Comparison of ENCODE assay signal across 9 mouse cellular contexts in the genomic region with DNA sequence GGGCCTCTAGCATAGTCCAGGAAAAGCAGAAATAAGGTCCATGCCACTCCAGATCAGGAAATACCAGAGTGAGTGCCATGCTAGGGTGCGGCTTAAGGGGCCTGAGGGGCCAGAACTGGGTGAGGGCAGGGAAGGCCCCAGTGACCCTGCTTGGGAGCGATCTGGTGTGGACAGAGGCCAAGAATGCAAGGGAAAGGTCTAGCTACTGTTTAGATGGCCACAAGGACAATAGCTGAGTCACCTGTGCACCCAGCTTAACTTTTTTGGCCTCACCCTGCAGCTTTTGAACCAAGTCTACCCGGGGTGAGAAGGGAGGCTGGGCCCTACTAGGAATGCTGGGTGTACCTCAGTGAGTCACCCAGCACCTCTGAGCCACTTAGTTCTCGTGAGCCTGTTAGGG. TPM values are rescaled to one million over a fixed set of nuclear protein-coding genes. Genes with fewer than 3 reads are reported as not detected.
DNase-seq lines count a peak whose midpoint lies in the region; ATAC-seq and TF ChIP-seq lines count a peak whose summit lies in the region.
"Had no signal": no experiment of that assay in that cellular context is flagged by ENCODE, and none has a peak within 500 bp of the region (broad histone marks: within the 10 kb centered on the region; RNA-seq: fewer than 3 reads in every experiment).

No protein-coding gene starts in this region.

- H3K36me3 ChIP-seq in embryonic facial prominence, embryonic 11.5 days (replicated peaks; ENCODE audit: control insufficient read depth, insufficient read depth, low read depth, low read length) = no peaks in the 10 kb centered on the region
- 0 out of 2 replicates have a peak, but pooled peaks cover 3% of the 10 kb centered on the region for H3K36me3 ChIP-seq in lung, embryonic 16.5 days (ENCODE audit: control insufficient read depth, insufficient read depth, low read length)

- 71% methylated on average over 4 of the region's 4 CpGs for WGBS in embryonic facial prominence, embryonic 11.5 days
- WGBS in lung, embryonic 16.5 days = 47% methylated on average over 4 of the region's 4 CpGs

- intact Hi-C loops in gastrocnemius, adult 2 months (cut with DNase I) = loop anchor here (5.0 kb wide), 1 partner anchor 72 kb away; the partner anchor contains the start of gene Lrrc2

- H3K27me3 ChIP-seq in embryonic facial prominence, embryonic 11.5 days (ENCODE audit: control insufficient read depth, insufficient read depth, low read length) = peaks cover 23% of the 10 kb centered on the region
- H3K27me3 ChIP-seq in lung, embryonic 16.5 days (ENCODE audit: control insufficient read depth, insufficient read depth, low read depth, low read length) = no peaks in the 10 kb centered on the region

- ATAC-seq in embryonic facial prominence, embryonic 11.5 days (replicated peaks; ENCODE audit: insufficient number of reproducible peaks, low FRiP score, low TSS enrichment, low read depth) = no peak
- peak; percentile 64 for ATAC-seq in lung, embryonic 16.5 days (ENCODE audit: low read depth)

- peak overlapping the region; percentile 72 for H3K4me2 ChIP-seq in embryonic facial prominence, embryonic 11.5 days (ENCODE audit: low read depth, low read length)
- peak overlapping the region; percentile 93 for H3K4me2 ChIP-seq in lung, embryonic 16.5 days (ENCODE audit: low read depth, low read length)

- no peak for TF ChIP-seq CTCF in gastrocnemius, adult 2 months (IDR thresholded peaks at IDR 0.05)

- peak overlapping the region; percentile 73 for H3K4me3 ChIP-seq in gastrocnemius, adult 2 months
- H3K4me3 ChIP-seq in embryonic facial prominence, embryonic 11.5 days (ENCODE audit: low read depth, low read length) = peak overlapping the region; percentile 49
- H3K4me3 ChIP-seq in lung, embryonic 16.5 days (ENCODE audit: low read length) = peak overlapping the region; percentile 70

- H3K9me3 ChIP-seq in embryonic facial prominence, embryonic 11.5 days (replicated peaks; ENCODE audit: control insufficient read depth, low read length) = no peaks in the 10 kb centered on the region
- H3K9me3 ChIP-seq in lung, embryonic 16.5 days (ENCODE audit: control insufficient read depth, low read length) = no peaks in the 10 kb centered on the region

- no peak for DNase-seq in gastrocnemius, adult 2 months
- DNase-seq in gastrocnemius, postnatal 10 days = no peak
- no peak for DNase-seq in embryonic facial prominence, embryonic 11.5 days (ENCODE audit: low spot score)
- peak; percentile 55 for DNase-seq in kidney, adult 18-20 months
- DNase-seq in urinary bladder, postnatal 14 days (ENCODE audit: low spot score) = peak; percentile 72
- DNase-seq in spleen, postnatal 36 days (ENCODE audit: low spot score in 2 of 2) = no peak
- DNase-seq in left cerebral cortex, adult 11 months (ENCODE audit: low spot score) = no peak

- peak overlapping the region; percentile 91 for H3K27ac ChIP-seq in gastrocnemius, adult 2 months
- no peak overlapping the region for H3K27ac ChIP-seq in embryonic facial prominence, embryonic 11.5 days (replicated peaks; ENCODE audit: low read depth, low read length)
- peak overlapping the region; percentile 89 for H3K27ac ChIP-seq in lung, embryonic 16.5 days (ENCODE audit: low read length)

- no peaks in the 10 kb centered on the region for H3K4me1 ChIP-seq in embryonic facial prominence, embryonic 11.5 days (ENCODE audit: control insufficient read depth, insufficient read depth, low read length)
- H3K4me1 ChIP-seq in lung, embryonic 16.5 days (replicated peaks; ENCODE audit: control insufficient read depth, insufficient read depth, low read length) = peaks cover 28% of the 10 kb centered on the region

- no peak overlapping the region for H3K9ac ChIP-seq in embryonic facial prominence, embryonic 11.5 days (replicated peaks; ENCODE audit: low read length)
- H3K9ac ChIP-seq in lung, embryonic 16.5 days (ENCODE audit: low read length) = peak overlapping the region; percentile 73

RNA-seq across cellular contexts. Expression of gene Tmie, which starts 0.9 kb away (rescaled TPM):
- under 1 TPM; 0.41 to 0.70 TPM for total RNA-seq in gastrocnemius, adult 2 months (2021)
- total RNA-seq in gastrocnemius, postnatal 10 days (2021) = under 1 TPM; 0.47 to 0.54 TPM
- 0.13 and 0.29 TPM in 2 replicates for polyA plus RNA-seq in embryonic facial prominence, embryonic 11.5 days (2014; fragmentation: Nextera tagmentation; extraction: Ambion mirVana)
- 1.5 and 1.6 TPM in 2 replicates for polyA plus RNA-seq in lung, embryonic 16.5 days (2015; fragmentation: Nextera tagmentation; extraction: Ambion mirVana)
- total RNA-seq: CH12.LX had no signal

RNA-seq across cellular contexts. Expression of gene Als2cl, which starts 1.1 kb away (rescaled TPM):
- total RNA-seq in gastrocnemius, adult 2 months (2021) = 1 to 10 TPM; 3.7 to 7.5 TPM
- 1 to 10 TPM; 4.5 to 9.7 TPM for total RNA-seq in gastrocnemius, postnatal 10 days (2021)
- polyA plus RNA-seq in embryonic facial prominence, embryonic 11.5 days (2014; fragmentation: Nextera tagmentation; extraction: Ambion mirVana) = 1.1 TPM in 2 replicates
- 9.0 and 9.7 TPM in 2 replicates for polyA plus RNA-seq in lung, embryonic 16.5 days (2015; fragmentation: Nextera tagmentation; extraction: Ambion mirVana)

RNA-seq across cellular contexts. Expression of gene Prss50, which starts 23.0 kb away (rescaled TPM):
- total RNA-seq in gastrocnemius, adult 2 months (2021) = not detected
- under 1 TPM in 1 of 2 experiments, not detected in 1; 0.41 TPM for total RNA-seq in gastrocnemius, postnatal 10 days (2021)
- 0.26 and 0.69 TPM in 2 replicates for polyA plus RNA-seq in embryonic facial prominence, embryonic 11.5 days (2014; fragmentation: Nextera tagmentation; extraction: Ambion mirVana)
- polyA plus RNA-seq in lung, embryonic 16.5 days (2015; fragmentation: Nextera tagmentation; extraction: Ambion mirVana) = not detected in 2 replicates
- total RNA-seq: CH12.LX had no signal

RNA-seq across cellular contexts. Expression of gene Fam240a, which starts 35.9 kb away (rescaled TPM):
- 1 to 10 TPM in 1 of 2 experiments, not detected in 1; 2.4 TPM for total RNA-seq in gastrocnemius, adult 2 months (2021)
- total RNA-seq in gastrocnemius, postnatal 10 days (2021) = under 1 TPM in 1 of 2 experiments, not detected in 1; 0.99 TPM
- not detected in 2 replicates for polyA plus RNA-seq in embryonic facial prominence, embryonic 11.5 days (2014; fragmentation: Nextera tagmentation; extraction: Ambion mirVana)
- not detected in 2 replicates for polyA plus RNA-seq in lung, embryonic 16.5 days (2015; fragmentation: Nextera tagmentation; extraction: Ambion mirVana)
- total RNA-seq: CH12.LX had no signal

RNA-seq across cellular contexts. Expression of gene Prss46, which starts 36.5 kb away (rescaled TPM):
- not detected for total RNA-seq in gastrocnemius, adult 2 months (2021)
- total RNA-seq in gastrocnemius, postnatal 10 days (2021) = under 1 TPM in 1 of 2 experiments, not detected in 1; 0.29 TPM
- polyA plus RNA-seq in embryonic facial prominence, embryonic 11.5 days (2014; fragmentation: Nextera tagmentation; extraction: Ambion mirVana) = not detected in 2 replicates
- polyA plus RNA-seq in lung, embryonic 16.5 days (2015; fragmentation: Nextera tagmentation; extraction: Ambion mirVana) = not detected in 2 replicates
- total RNA-seq: CH12.LX had no signal

Comparison
In these comparisons a context has a peak if more than half of its experiments do, and no peak if none do; other contexts are left out.
1. DNase-seq: peak in kidney, adult 18-20 months (single experiment) and urinary bladder, postnatal 14 days (single experiment); none in gastrocnemius, adult 2 months (single experiment), gastrocnemius, postnatal 10 days (single experiment), embryonic facial prominence, embryonic 11.5 days (single experiment), spleen, postnatal 36 days (0 of 2) and left cerebral cortex, adult 11 months (single experiment).
2. Peak in every context shown above with its lines, with median percentiles within 50 percentile points of each other: H3K4me3 ChIP-seq.